Mouse (Mus musculus) brain, adult 2 months (tissue): ENCODE data around the gene Amz2.

ENCODE experiments used
- DNase-seq: peaks from one replicate; pipeline ENCODE4 v3.0.0; 2011; ENCODE audit warnings: low read depth, low spot score

The Amz2 gene

DNA sequence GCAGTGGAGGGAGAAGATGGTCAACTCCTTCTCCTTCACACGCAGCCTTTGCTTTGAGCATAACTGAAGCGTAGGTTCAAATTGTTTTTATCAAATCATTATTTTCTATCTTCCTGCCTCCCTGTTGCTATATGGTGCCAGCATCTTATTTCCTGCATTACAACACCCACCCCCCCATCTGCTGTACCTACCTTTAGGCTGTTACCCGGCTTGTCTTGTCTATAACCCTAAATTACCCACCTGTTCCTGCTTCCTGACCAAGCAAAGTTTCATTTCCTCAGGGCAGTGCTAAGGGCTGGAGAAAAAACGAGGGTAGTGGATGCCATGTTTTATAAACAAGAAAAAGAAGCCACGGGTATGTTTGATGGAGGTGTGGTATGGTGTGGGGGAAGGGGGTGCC lies 4.5 kb upstream of the Amz2 start:
- DNase-seq = no peak

DNA sequence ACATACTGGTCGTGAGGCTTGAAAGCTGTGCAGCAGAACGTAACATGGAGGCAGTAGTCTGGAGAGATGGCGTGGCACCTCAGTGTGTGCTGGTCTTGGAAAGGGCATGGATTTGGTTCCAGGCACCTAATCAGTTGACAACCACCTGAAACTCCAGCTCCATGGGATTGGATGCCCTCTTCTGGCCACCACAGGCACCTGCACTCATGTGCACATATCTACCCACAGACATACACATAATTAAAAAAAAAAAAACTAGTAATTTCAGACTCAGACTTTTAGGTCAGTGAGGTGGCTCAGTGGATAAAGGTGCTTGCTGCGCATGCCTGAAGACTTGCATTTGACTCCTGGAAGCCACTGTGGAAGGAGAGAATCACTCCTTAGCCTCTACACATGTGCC lies 3.5 kb upstream of the Amz2 start:
- no peak for DNase-seq

DNA sequence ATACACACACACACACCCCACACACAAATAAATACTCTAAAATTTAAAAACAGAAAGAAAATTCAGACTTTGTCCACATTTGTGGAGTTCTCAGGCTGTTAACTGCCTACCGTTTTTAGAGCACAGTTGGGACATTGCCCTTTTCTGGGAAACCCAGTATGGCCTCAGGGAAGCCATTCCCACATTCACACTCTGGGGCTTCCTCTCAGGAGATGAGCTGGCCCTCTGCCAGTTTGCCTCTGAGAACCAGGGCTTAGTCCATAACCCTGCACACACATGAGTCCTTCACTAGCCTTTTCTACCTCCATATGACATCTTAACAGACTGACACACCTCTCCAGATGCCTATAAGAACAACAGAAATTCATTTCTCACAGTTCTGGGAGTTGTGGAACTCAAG lies 2.5 kb upstream of the Amz2 start:
- DNase-seq = no peak

DNA sequence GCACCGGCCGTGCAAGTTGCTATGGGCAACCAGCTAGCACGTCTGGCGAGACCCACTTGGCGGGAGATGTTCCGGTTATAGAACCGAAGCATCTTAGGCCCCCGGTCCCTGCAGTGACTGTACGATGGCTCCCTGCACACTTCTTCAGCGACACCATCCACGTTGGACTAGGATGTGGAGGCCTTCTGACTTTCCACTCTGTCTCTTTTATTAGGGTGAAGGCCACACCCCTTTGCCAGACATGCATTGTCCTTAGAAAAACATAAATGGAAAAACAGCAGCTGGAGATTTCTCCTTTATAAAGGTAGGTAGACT lies 483 bp downstream of the Amz2 start:
- no peak for DNase-seq

DNA sequence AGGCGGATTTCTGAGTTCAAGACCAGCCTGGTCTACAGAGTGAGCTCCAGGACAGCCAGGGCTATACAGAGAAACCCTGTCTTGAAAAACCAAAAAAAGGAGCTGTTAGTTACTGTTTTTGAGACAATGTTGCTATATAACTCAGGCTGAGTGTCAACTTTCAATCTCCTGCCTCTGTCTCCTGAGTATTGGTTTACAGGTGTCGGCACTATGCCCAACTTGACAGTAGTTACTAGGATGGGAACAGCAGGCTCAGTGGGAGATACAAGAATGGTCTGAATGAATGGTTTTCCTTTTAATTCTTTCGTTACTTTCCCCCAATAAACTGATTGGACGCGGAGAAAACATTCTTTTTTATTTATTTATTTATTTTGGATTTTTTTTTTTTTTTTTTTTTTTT lies 1.6 kb downstream of the Amz2 start:
- DNase-seq = no peak

DNA sequence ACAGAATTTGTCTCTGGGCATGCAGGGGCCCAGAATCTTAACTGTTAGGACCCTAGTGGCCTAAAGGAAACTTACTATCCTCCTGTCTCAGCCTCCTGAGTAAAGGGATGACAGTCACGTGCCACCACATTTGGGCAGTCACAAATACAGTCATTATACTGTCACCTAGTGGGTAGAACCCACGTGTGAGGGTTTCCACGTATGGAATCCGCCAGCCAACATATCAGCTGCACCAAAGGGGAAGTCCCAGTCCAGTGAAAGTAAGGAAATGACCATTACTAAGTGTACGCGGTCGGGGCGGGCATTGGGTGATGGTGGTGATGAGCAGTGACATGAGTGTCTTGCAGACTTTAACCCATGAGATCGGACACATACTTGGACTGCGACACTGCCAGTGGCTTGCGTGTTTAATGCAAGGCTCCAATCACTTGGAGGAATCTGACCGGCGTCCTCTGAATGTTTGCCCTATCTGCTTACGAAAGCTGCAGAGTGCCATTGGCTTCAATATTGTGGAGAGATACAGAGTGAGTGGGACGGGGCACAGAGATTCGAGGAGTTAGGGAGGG lies 8.6 kb downstream of the Amz2 start:
- no peak for DNase-seq

DNA sequence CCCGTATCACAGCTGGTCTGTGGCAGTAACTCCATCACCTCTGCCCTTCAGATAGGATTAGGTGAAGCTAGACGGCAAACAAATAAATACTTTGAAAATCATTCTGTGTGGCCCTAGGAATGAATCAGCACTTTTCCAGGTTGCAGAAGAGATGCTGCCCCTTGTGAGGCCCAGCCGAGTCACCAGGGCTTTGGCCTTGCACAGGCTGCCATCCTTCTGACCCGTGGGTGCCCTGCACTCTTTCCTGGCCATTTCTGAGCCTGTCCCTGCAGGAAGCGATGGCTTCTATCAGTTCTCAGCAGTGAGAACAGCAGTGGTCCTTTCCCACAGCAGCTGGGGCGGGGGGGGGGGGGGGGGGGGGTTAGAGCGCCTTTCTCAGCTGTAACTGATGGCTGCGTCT lies 11.1 kb downstream of the Amz2 start:
- no peak for DNase-seq

DNA sequence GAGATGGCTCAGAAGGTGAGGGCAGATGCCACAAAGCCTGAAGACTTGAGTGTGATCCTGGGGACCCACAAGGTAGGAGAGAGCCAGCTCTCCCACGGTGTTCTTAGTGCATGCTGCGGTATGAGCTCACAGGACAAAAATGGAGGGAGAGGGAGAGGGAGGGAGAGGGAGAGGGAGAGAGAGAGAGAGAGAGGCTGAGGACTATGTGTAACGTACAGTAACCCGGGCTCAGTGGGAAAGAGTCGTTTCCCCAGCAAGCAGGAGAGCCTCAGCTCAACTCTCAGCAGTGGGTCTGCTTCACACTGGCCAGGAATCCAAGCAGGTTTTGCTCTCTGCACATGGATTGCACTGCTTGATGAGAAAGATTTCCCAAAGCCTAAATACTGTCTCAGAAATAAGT lies 13.5 kb downstream of the Amz2 start:
- DNase-seq = no peak

DNA sequence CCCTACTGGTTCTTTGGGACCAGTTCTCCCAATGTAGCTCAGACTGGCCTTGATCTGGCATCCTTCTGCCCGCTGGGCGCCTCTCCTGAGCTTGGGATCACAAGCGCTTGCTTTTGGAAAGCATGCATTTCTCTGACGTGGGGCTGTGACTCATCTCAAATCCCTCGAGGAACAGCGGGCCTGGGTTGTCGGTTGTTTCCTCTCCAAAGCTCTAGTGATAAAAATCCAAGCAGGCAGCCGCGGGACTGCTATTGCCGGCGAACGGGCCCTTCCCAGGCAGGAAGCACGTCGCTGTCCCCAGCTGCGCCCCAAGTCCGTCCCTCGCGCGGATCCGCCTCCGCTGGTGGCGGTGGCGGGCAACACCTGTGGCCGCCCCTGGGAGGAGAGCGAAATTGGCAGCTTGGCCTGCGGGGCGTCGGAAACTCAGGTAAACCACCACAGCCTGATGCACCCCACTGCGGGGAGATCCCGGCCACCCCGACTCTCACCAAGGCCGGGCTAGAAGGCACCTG lies 14.1 kb downstream of the Amz2 start:
- peak; percentile 90 for DNase-seq

DNA sequence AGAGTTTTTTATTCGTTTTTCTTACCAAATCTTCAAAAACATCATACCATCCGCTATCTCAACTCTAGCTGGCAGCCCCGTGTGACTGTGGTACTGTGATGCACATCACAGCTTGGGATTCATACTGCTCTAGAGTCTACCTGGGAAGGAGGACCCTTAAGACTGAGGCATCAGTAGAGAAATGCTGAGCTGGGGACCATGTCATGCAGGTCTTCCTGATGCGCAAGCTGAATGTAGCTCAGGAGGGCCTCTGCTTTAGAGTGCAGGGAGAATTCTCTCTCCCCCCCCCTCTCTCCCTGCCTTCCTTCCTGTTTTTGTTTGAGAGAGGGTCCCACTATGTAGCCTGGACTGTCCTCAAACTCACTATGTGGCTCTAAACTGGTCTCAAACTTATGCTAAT lies 14.9 kb downstream of the Amz2 start:
- DNase-seq = no peak

DNA sequence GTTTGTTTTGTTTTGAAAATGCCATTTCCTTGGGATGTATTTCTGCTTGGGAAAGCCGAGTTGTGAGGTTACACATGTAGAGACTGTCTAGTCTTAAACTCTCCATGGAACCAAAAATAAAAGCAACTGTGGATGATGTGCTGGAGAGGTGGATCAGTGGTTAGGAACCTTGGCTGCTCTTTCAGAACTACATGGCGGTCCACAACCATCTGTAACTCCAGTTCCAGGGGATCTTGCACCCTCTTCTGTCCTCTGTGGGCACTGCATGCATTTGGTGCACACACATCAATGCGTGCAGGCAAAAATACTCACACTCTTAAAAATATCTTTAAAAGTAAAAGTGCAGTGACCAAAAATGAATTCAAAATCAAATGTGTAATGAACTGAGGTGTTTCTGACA lies 15.4 kb downstream of the Amz2 start:
- DNase-seq = peak; percentile 54

DNA sequence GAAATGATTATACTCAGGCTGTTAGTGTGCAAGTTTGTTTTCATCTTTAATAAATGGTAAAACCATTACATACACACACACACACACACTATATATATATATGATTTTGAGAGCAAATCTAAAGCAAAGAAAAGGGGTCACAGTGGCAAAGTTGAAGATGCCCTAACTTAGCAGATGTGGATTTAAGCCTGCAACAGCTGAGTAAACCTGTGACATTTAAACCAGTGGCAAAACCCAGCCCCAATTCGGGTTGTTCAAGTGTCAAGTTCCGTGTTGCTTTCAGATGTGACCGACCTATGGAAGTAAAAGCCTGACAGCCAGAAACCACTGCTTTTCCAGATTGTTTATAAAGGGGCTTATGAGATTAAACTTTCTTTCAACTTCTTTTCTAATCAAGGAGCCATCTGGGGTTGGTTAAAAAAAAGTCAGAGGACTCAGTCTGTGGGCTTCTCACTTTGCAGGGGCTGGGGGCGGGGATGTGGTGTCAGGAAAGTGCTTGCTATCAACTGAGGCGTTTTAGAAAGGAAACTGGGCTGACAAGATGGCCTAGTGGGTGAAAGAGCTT lies 16.5 kb downstream of the Amz2 start:
- no peak for DNase-seq

DNA sequence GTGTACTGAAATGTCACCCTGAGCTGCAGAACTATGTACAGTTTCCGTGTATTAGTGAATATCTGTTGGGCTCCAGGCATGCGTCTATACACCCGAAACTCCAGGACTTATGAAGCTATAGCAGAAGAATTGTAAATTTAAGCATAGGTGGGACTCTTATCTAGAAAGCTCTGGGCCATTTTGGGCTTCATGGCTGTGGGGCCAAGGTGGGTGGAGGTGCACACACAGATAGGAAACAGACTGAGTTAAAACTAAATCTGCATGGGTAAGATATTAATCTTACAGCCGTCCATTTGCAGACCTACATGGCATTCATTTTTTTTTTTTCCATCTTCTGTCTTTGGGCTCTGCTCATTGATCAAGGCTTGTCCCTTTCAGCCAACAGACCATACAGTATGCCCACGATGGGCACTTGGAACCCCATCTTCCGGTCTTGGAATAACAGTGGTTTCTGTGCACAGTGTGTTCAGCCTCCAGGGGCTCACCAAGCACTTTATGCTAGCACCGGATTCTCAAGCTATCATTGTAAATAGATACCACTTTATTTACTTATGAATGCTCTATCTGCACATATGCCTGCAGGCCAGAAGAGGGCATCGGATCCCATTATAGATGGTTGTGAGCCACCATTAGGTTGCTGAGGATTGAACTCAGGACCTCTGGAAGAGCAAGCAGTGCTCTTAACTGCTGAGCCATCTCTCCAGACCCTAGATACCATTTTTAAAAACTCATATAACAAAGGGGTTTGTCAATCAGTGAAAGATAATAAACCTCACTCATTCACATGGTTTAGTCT lies 17.9 kb downstream of the Amz2 start:
- DNase-seq = no peak

DNA sequence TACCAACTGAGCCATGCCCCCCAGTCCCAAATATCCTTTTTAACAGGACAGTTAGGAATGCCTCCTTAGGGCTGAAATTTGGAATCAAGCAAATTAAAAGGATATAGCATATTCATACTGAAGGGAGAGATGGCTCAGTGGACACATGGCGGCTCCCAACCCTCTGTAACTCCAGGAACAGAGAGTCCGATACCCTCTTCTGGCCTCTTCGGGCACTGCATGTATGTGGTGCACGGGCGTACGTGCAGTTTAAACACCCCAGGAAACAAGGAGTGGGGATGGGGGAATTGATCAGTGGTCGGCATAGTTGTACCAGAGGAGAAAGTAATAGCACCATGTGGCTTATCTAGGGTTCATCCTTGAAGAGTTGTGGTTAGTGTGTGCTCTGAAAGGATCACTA lies 18.9 kb downstream of the Amz2 start:
- DNase-seq = no peak

DNA sequence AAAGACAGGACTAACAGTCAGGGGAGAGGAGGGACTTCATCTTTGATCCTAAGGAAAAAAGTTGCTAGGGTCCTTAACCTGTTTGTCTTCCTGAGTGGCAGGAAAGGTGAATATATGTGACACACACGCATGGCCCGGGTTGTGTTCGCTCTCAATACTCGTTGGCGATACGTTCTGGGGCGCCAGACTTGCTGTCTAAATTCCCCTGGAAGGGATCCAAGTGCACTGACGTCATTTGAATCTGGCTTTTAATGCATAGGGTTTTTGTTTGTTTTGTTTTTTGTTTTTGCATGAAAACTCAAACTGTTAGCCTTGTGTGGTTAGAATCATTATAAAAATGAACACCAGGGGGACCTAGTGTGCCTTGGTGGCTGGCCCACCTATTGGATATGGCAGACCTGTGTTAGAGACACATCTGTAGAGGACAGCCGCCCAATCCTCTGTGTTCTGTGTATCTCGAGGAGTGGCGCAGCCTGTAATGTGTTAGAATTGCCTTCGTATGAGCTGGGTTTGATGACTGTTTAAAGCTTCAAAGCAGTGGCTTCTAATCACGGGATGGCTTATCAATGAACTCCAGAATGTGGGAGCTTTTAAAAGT lies 19.8 kb downstream of the Amz2 start:
- DNase-seq = peak; percentile 69

DNA sequence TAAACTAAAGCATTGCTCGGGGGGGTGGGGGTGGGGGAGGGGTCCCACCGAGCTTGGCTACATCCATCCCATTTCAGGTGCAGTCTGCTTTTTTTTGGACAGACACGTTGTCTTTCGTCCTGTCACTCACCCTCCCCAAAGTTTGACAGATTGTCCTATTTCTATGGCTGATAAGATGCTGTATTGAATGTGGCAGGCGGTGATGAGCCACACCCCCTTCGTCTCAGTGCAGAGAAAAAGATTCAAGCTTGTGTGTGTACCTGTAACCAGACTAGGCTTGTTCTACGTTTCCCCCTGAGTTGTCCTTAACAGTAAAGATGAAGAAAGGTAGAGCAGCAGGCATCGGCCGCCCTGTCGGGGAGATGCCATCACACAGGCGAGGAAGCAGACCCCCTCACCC lies 25.4 kb downstream of the Amz2 start:
- DNase-seq = no peak

DNA sequence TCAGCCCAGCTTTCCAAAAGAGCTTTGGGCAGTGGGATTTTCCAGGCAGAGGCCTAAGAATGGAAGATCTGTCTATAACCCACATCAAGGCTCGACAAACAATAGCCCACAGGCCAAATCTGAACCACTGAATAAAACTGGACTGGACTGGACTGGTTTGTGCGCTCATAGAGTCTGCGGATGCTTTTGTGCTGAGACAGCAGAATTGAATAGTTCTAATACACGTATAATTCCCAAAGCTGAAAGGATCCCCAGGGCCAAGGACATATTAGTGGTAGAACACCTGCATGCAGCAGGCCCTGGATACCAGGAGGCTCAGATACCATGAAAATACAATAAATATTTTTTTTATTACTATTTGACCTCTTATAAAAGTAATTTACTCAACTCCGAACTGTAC lies 30.5 kb downstream of the Amz2 start:
- no peak for DNase-seq

DNA sequence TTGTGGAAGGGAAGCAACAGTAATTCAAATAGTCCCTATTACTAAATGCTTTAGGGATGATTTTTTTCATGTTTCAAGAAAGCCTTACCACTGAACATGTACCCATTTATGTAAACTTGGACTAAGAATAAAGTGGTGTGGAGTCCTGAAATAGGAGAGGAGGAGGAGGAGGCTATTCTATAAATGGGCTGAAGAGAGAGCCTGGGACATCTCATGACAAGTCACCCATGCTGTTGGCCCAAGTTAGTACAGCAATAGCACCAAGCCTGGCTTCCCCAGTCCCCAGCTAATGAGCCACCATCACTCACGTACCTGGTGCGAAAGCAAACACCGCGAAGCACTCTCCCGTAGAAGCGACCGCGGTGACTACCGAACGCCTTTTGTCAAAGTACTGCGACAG lies 32.4 kb downstream of the Amz2 start:
- no peak for DNase-seq

DNA sequence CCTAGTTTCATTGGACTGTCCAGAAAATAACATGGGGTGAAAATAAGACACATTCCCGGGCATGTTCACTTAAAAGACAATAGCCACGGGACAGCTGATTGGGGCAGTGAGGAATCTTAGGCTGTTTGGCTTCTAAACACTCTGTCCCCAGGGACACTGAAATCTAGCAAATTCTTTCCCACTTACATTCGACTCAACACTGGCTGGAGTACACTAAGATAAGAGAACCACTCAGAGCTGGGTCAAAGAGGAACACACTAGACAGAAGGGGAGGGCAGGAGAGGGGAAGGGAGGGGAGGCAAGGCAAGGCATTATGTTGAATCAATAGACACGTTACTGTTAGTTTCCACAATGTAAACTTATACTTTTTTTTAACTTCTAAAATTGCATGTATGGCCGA lies 34.8 kb downstream of the Amz2 start:
- no peak for DNase-seq

DNA sequence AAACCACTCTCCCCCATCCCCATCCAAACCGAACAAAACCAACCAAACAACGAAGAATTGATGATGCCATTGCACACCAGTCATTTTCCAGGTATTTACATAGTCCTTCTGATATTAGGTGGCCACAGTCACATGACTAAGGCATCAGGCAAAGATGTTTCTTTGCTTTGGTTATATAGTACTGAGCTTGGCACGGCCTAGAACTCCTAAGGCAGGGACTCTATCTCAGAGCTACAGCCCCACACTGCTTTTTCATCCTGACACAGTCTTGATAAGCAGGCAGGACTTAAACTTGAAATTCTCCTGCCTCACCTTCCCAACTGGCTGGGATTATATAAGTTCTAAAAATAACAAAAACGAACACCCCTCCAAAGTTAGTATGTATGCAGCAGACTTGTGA lies 39.3 kb downstream of the Amz2 start:
- no peak for DNase-seq

DNA sequence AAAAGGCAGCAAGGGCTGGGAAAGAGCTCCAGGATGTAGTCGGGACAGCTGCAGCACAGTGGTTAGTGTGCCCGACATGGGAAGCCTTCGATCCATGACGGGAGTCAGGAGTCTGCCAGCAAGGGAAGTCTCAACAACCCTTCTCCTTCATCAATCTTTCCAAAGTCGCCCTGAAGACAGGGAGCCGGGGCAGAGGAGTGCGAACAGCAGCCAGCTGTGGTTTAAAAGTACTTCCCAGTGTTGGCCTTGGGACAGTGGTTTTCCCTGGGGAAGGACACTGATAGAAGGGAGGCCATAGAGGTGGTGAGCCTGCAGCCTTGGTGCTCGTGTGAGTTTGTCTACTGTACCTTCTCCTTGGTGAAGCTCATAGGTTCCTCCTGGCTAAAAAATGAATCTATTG lies 41.2 kb downstream of the Amz2 start:
- DNase-seq = no peak

DNA sequence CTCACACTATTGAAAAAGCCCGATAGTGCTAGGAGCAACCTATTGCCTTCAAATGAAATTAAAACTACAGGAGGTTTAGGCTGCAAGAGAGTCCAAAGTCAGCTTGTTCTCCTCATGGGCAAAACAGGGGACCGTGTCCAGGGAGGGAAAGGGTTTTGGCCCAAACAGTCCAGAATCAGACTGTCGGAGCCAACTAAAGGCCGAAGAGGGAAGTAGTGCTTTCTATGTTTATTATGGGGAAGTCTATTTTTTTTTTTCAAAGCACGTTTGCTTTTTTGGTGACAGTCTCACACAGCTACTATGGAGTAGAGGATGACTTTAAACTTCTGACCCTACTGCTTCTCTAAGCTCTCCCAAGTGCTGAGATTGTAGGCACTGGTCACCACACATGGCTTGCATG lies 42.4 kb downstream of the Amz2 start:
- DNase-seq = no peak

DNA sequence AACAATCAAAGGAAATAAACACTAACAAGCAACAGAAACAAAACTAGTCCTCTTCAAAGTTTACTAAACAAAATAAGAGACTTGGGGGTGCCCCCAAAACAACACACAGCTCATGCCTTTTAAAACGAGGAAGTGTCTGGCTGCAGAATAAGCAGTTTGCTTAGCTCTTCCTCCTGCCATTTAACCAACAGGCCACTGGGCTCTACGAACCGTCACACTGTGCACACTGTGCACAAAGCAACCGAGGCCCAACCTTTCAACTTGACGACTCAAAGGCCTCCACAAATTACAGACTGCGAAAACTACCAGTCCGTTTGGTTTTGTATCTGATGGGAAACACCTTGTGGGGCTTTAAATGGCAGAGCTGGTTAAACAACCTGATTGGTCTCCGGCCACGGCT lies 44.4 kb downstream of the Amz2 start:
- DNase-seq = no peak
